Mouse (Mus musculus) MEL (cell line): Measurements from ENCODE around the gene Otog. TPM values are rescaled to one million over a fixed set of nuclear protein-coding genes. Genes with fewer than 3 reads are reported as not detected.

Experiments used
- DNase-seq: peaks from one replicate; pipeline ENCODE4 v3.0.0; 2011; ENCODE audit warnings: low read depth, low spot score
- H3K27ac ChIP-seq: 2 replicates; pipeline ENCODE4 v1.5.1; 2012; ENCODE audit warnings: low read depth, mild to moderate bottlenecking, control low read depth, low read length, moderate library complexity; ENCODE audit not compliant: control insufficient read depth
- H3K27me3 ChIP-seq, 2 experiments: fragments of 150-350 bp in 1 of 2; sonication (generic) in 1 of 2; 2 replicates each; pipeline ENCODE4 v1.6.1; 2012; ENCODE audit warnings: low read length in 2 of 2, mild to moderate bottlenecking in 2 of 2, improper control_type of control experiment in 1 of 2, moderate library complexity in 1 of 2; ENCODE audit not compliant: insufficient read depth in 2 of 2, control insufficient read depth in 1 of 2
- H3K36me3 ChIP-seq, 2 experiments: 2 replicates each; pipeline ENCODE4 v1.6.1; 2012 to 2014; ENCODE audit warnings: low read length in 2 of 2, improper control_type of control experiment in 1 of 2, inconsistent platforms in 1 of 2, mild to moderate bottlenecking in 1 of 2; ENCODE audit not compliant: insufficient read depth in 2 of 2, control insufficient read depth in 1 of 2
- H3K4me1 ChIP-seq, 2 experiments: fragments of 150-350 bp in 1 of 2; sonication (generic) in 1 of 2; 2 replicates each; pipeline ENCODE4 v1.6.1; 2012; ENCODE audit warnings: low read length in 2 of 2, improper control_type of control experiment in 1 of 2, mild to moderate bottlenecking in 1 of 2; ENCODE audit not compliant: insufficient read depth in 2 of 2, control insufficient read depth in 1 of 2
- H3K4me3 ChIP-seq, 2 experiments: fragments of 150-350 bp in 1 of 2; sonication (generic) in 1 of 2; 2 replicates each; pipeline ENCODE4 v1.5.1; 2012; ENCODE audit warnings: low read depth in 2 of 2, low read length in 2 of 2, mild to moderate bottlenecking in 2 of 2, moderate library complexity in 2 of 2, control low read depth in 1 of 2, improper control_type of control experiment in 1 of 2; ENCODE audit not compliant: control insufficient read depth in 1 of 2, insufficient read depth in 1 of 2
- H3K79me2 ChIP-seq: 2 replicates; pipeline ENCODE4 v1.6.1; 2012; ENCODE audit warnings: mild to moderate bottlenecking, low read length, moderate library complexity; ENCODE audit not compliant: control insufficient read depth, poor library complexity, insufficient read depth
- H3K9ac ChIP-seq: 2 replicates; pipeline ENCODE4 v1.6.1; 2012; ENCODE audit warnings: low read depth, mild to moderate bottlenecking, control low read depth, low read length, moderate library complexity; ENCODE audit not compliant: control insufficient read depth, poor library complexity, severe bottlenecking
- H3K9me3 ChIP-seq: fragments of 150-350 bp; sonication (generic); replicated peaks from 2 replicates; pipeline ENCODE4 v1.6.1; 2012; ENCODE audit warnings: mild to moderate bottlenecking, low read length, improper control_type of control experiment, moderate library complexity; ENCODE audit not compliant: insufficient read depth
- BHLHE40 ChIP-seq: IDR thresholded peaks from 2 replicates; pipeline ENCODE4 v1.6.1; 2012; ENCODE audit warnings: low read depth, mild to moderate bottlenecking, inconsistent platforms, low read length, improper control_type of control experiment, borderline replicate concordance
- CHD1 ChIP-seq: IDR thresholded peaks from 2 replicates; pipeline ENCODE4 v1.6.1; 2012; ENCODE audit warnings: low read depth, mild to moderate bottlenecking, inconsistent platforms, low read length, improper control_type of control experiment
- CTCF ChIP-seq, 3 experiments: IDR thresholded peaks in 2 of 3; conservative IDR thresholded peaks in 1 of 3; 2 replicates each; pipeline ENCODE4 v1.5.1; 2011 to 2012; ENCODE audit warnings: low read length in 3 of 3, low read depth in 2 of 3, mild to moderate bottlenecking in 2 of 3, improper control_type of control experiment in 1 of 3, inconsistent platforms in 1 of 3, mixed read lengths in 1 of 3, moderate library complexity in 1 of 3; ENCODE audit not compliant: control insufficient read depth in 1 of 3, insufficient read depth in 1 of 3, poor library complexity in 1 of 3, severe bottlenecking in 1 of 3
- E2F4 ChIP-seq: IDR thresholded peaks from 2 replicates; pipeline ENCODE4 v1.6.1; 2011; ENCODE audit warnings: low read depth, low read length, improper control_type of control experiment, borderline replicate concordance
- ELF1 ChIP-seq: IDR thresholded peaks from 2 replicates; pipeline ENCODE4 v1.6.1; 2014; ENCODE audit warnings: low read depth, mild to moderate bottlenecking, inconsistent platforms, low read length, improper control_type of control experiment, moderate library complexity
- EP300 ChIP-seq, 2 experiments: IDR thresholded peaks; 2 replicates each; pipeline ENCODE4 v1.6.1; 2011; ENCODE audit warnings: improper control_type of control experiment in 2 of 2, low read length in 2 of 2, low read depth in 1 of 2, mild to moderate bottlenecking in 1 of 2
- ETS1 ChIP-seq: IDR thresholded peaks from 2 replicates; pipeline ENCODE4 v1.6.1; 2012; ENCODE audit warnings: low read depth, mild to moderate bottlenecking, inconsistent platforms, low read length, improper control_type of control experiment, moderate library complexity
- GABPA ChIP-seq: IDR thresholded peaks from 2 replicates; pipeline ENCODE4 v1.6.1; 2012; ENCODE audit warnings: low read depth, mild to moderate bottlenecking, inconsistent platforms, low read length, improper control_type of control experiment, moderate library complexity
- HCFC1 ChIP-seq: IDR thresholded peaks from 2 replicates; pipeline ENCODE4 v1.6.1; 2012; ENCODE audit warnings: low read depth, mild to moderate bottlenecking, inconsistent platforms, low read length, improper control_type of control experiment, moderate library complexity
- JUND ChIP-seq: IDR thresholded peaks from 2 replicates; pipeline ENCODE4 v1.6.1; 2011; ENCODE audit warnings: low read depth, mild to moderate bottlenecking, improper control_type of control experiment, low read length
- KAT2A ChIP-seq: conservative IDR thresholded peaks from 2 replicates; pipeline ENCODE4 v1.6.1; 2012; ENCODE audit warnings: low read depth, low read length, improper control_type of control experiment, inconsistent platforms
- MAX ChIP-seq: IDR thresholded peaks from 2 replicates; pipeline ENCODE4 v1.6.1; 2011; ENCODE audit warnings: low read length, improper control_type of control experiment
- MAZ ChIP-seq: IDR thresholded peaks from 2 replicates; pipeline ENCODE4 v1.6.1; 2012; ENCODE audit warnings: low read depth, mild to moderate bottlenecking, inconsistent platforms, low read length, improper control_type of control experiment
- MXI1 ChIP-seq: IDR thresholded peaks from 2 replicates; pipeline ENCODE4 v1.6.1; 2011; ENCODE audit warnings: mild to moderate bottlenecking, low read depth, low read length, improper control_type of control experiment
- MYC ChIP-seq: IDR thresholded peaks from 2 replicates; pipeline ENCODE4 v1.6.1; 2011; ENCODE audit warnings: low read depth, mild to moderate bottlenecking, low read length, improper control_type of control experiment, moderate library complexity
- POLR2A ChIP-seq, 2 experiments: IDR thresholded peaks; 2 replicates each; pipeline ENCODE4 v1.6.1; 2011 to 2012; ENCODE audit warnings: low read length in 2 of 2, mild to moderate bottlenecking in 2 of 2, control low read depth in 1 of 2, improper control_type of control experiment in 1 of 2, low read depth in 1 of 2, moderate library complexity in 1 of 2; ENCODE audit not compliant: control insufficient read depth in 1 of 2, insufficient read depth in 1 of 2, poor library complexity in 1 of 2
- POLR2AphosphoS5 ChIP-seq: IDR thresholded peaks from 2 replicates; pipeline ENCODE4 v1.6.1; 2012; ENCODE audit warnings: low read depth, borderline replicate concordance, mild to moderate bottlenecking, inconsistent platforms, low read length, moderate library complexity, mixed read lengths
- RAD21 ChIP-seq: IDR thresholded peaks from 2 replicates; pipeline ENCODE4 v1.6.1; 2011; ENCODE audit warnings: mild to moderate bottlenecking, low read depth, low read length, improper control_type of control experiment
- SMC3 ChIP-seq: IDR thresholded peaks from 2 replicates; pipeline ENCODE4 v1.6.1; 2011; ENCODE audit warnings: low read depth, low read length, improper control_type of control experiment
- TAL1 ChIP-seq: IDR thresholded peaks from 2 replicates; pipeline ENCODE4 v1.6.1; 2012; ENCODE audit warnings: mild to moderate bottlenecking, inconsistent platforms, low read length, moderate library complexity, mixed read lengths
- TBP ChIP-seq: IDR thresholded peaks from 2 replicates; pipeline ENCODE4 v1.8.0; 2011; ENCODE audit warnings: low read depth, low read length, improper control_type of control experiment
- TCF12 ChIP-seq: IDR thresholded peaks from 2 replicates; pipeline ENCODE4 v1.6.1; 2014; ENCODE audit warnings: low read depth, mild to moderate bottlenecking, inconsistent platforms, low read length, improper control_type of control experiment, moderate library complexity
- USF1 ChIP-seq: IDR thresholded peaks from 2 replicates; pipeline ENCODE4 v1.6.1; 2014; ENCODE audit warnings: low read depth, mild to moderate bottlenecking, inconsistent platforms, low read length, improper control_type of control experiment, moderate library complexity
- USF2 ChIP-seq, 2 experiments: IDR thresholded peaks; 2 replicates each; pipeline ENCODE4 v1.6.1; 2011 to 2012; ENCODE audit warnings: improper control_type of control experiment in 2 of 2, low read length in 2 of 2, borderline replicate concordance in 1 of 2, inconsistent platforms in 1 of 2, low read depth in 1 of 2, mild to moderate bottlenecking in 1 of 2; ENCODE audit not compliant: insufficient read depth in 1 of 2
- ZC3H11A ChIP-seq: IDR thresholded peaks from 2 replicates; pipeline ENCODE4 v1.6.1; 2012; ENCODE audit warnings: low read depth, mild to moderate bottlenecking, inconsistent platforms, low read length, improper control_type of control experiment
- ZKSCAN1 ChIP-seq: IDR thresholded peaks from 2 replicates; pipeline ENCODE4 v1.6.1; 2012; ENCODE audit warnings: low read depth, mild to moderate bottlenecking, inconsistent platforms, low read length, improper control_type of control experiment, moderate library complexity
- polyA plus RNA-seq, 2 experiments: library from polyadenylated mRNA; stranded (reverse) in 1 of 2; unstranded in 1 of 2; fragments of >175 nt in 1 of 2; fragments of >200 nt in 1 of 2; gene quantifications; 2 replicates each; pipeline versions ENCODE4 v1.2.1 to v1.2.4; 2012; ENCODE audit warnings: low replicate concordance in 2 of 2, low read depth in 1 of 2; ENCODE audit not compliant: insufficient read length in 2 of 2, insufficient read depth in 1 of 2, missing spikeins in 1 of 2
- total RNA-seq: library from RNA; depleted of rRNA; stranded (reverse); fragments of 300-350 nt; gene quantifications from 2 replicates; pipeline ENCODE4 v1.2.3, GENCODE M21; 2012

The Otog gene
- total and polyA plus RNA-seq, 3 experiments: not detected

- H3K9ac ChIP-seq: no peak overlapping the region
- H3K27me3 ChIP-seq: no peaks in the 10 kb centered on the region; a peak in 1 of 4 replicates
- H3K4me3 ChIP-seq: no peak overlapping the region
- no peaks in the 10 kb centered on the region for H3K9me3 ChIP-seq
- no peaks in the 10 kb centered on the region for H3K79me2 ChIP-seq
- no peaks in the 10 kb centered on the region for H3K36me3 ChIP-seq
- no peak for DNase-seq
- no peak overlapping the region for H3K27ac ChIP-seq
- H3K4me1 ChIP-seq: peaks cover 0 to 4% of the 10 kb centered on the region in 2 experiments; a peak in 1 of 4 replicates
- TF ChIP-seq USF2 (IDR thresholded peaks at IDR 0.05; ENCODE audit: borderline replicate concordance in 1 of 2, insufficient read depth in 1 of 2, low read depth in 1 of 2, low read length in 2 of 2): no peak
- TF ChIP-seq USF1: no peak
These were observed 109.4 kb downstream of the Otog start for GRCm38 (mm10) chr7:46350119-46350702.

DNA sequence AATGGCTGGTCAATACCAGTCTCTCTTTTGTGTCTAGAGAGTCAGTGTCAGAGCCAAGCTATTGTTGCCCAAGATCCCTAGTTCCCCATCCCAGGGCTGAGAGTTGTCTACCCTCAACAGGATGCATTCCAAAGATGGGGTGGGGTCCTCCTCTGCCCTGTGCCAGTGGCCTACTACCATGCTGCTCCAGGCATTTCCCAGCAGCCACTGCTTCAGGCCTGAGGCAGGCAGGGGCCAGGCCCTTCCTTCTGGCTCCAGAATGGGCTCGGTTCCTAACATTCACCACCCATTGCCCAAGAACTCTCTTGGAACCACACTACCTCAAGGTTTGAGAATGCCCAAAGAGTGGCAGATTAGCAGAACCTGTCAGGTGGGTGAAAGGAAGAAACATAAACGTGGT, 112.0 kb downstream of the Otog start:
- Histone ChIP-seq H3K4me3 (no peak overlapping the region), H3K36me3 (no peaks in the 10 kb centered on the region), H3K79me2 (no peaks in the 10 kb centered on the region), H3K27ac (no peak overlapping the region), H3K9me3 (no peaks in the 10 kb centered on the region), H3K4me1 (peaks cover 0 to 4% of the 10 kb centered on the region in 2 experiments; a peak in 1 of 4 replicates), H3K9ac (no peak overlapping the region), H3K27me3 (no peaks in the 10 kb centered on the region; a peak in 1 of 4 replicates)
- no peak for DNase-seq
- TF ChIP-seq GABPA: no peak
- TF ChIP-seq MAZ: no peak
- no peak for TF ChIP-seq HCFC1
- no peak for TF ChIP-seq TCF12
- TF ChIP-seq CHD1: no peak
- TF ChIP-seq RAD21: no peak

DNA sequence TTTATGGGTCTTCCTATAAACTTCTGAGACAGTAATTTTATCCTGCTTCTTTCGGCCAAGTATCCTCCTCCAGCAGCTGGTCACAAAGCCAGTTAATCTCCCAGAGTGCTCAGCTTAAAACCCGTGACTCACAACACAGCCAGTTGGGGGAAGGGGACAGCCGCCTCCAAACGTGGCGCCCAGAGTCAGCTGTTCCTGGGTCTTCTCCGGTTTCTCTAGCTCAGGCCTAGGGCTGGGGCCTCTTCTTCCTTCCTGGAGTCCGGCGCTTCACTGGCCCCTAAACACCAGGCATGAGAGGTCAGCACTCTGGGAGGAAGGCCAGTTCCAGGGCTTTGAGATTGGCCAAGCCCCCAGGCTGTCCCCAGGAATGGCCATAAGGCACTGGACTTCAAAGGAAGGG, 112.4 kb downstream of the Otog start:
- no peaks in the 10 kb centered on the region; a peak in 1 of 4 replicates for H3K27me3 ChIP-seq
- no peak for DNase-seq
- H3K36me3 ChIP-seq: no peaks in the 10 kb centered on the region

More for the DNA sequence above, 112.4 kb downstream of the Otog start:
- Histone ChIP-seq H3K27ac (no peak overlapping the region), H3K4me1 (peaks cover 0 to 4% of the 10 kb centered on the region in 2 experiments; a peak in 1 of 4 replicates), H3K9me3 (no peaks in the 10 kb centered on the region), H3K79me2 (no peaks in the 10 kb centered on the region), H3K9ac (no peak overlapping the region), H3K4me3 (no peak overlapping the region)
- TF ChIP-seq SMC3 (no peak), BHLHE40 (no peak), CTCF (IDR thresholded peaks at IDR 0.05 in 2 of 3, conservative IDR thresholded peaks at IDR 0.05 in 1 of 3; ENCODE audit: control insufficient read depth in 1 of 3, insufficient read depth in 1 of 3, low read depth in 2 of 3, low read length in 3 of 3, poor library complexity in 1 of 3, severe bottlenecking in 1 of 3) (no peak), USF2 (IDR thresholded peaks at IDR 0.05; ENCODE audit: borderline replicate concordance in 1 of 2, insufficient read depth in 1 of 2, low read depth in 1 of 2, low read length in 2 of 2) (no peak), CHD1 (no peak), POLR2AphosphoS5 (no peak), TBP (no peak), TAL1 (no peak), JUND (no peak), POLR2A (IDR thresholded peaks at IDR 0.05; ENCODE audit: control insufficient read depth in 1 of 2, insufficient read depth in 1 of 2, low read depth in 1 of 2, low read length in 2 of 2, poor library complexity in 1 of 2) (no peak), ZC3H11A (no peak), MYC (no peak), KAT2A (no peak), MXI1 (no peak), ETS1 (no peak), E2F4 (no peak), ELF1 (no peak), EP300 (IDR thresholded peaks at IDR 0.05; ENCODE audit: low read depth in 1 of 2, low read length in 2 of 2) (no peak), MAX (no peak), ZKSCAN1 (no peak)
